Mouse (Mus musculus): ENCODE measurements around the gene Cbll1. TPM values are rescaled to one million over a fixed set of nuclear protein-coding genes. Genes with fewer than 3 reads are reported as not detected.

The Cbll1 gene
- polyA plus RNA-seq, 1 experiment = 7.3 TPM

GRCm38 (mm10) chr12:31456271-31456670, 43.1 kb downstream of the Cbll1 start:
- DNase-seq = no peak
- H3K27ac ChIP-seq (ENCODE audit: insufficient read depth, low read depth, low read length) = no peak overlapping the region
- no peaks in the 10 kb centered on the region for H3K36me3 ChIP-seq (ENCODE audit: control insufficient read depth, insufficient read depth, low read length)
- H3K4me1 ChIP-seq (ENCODE audit: control insufficient read depth, insufficient read depth, low read length) = no peaks in the 10 kb centered on the region
- no peaks in the 10 kb centered on the region for H3K27me3 ChIP-seq (replicated peaks; ENCODE audit: control insufficient read depth, insufficient read depth, low read length)
- H3K4me3 ChIP-seq (ENCODE audit: insufficient read depth, low read depth, low read length) = no peak overlapping the region
- 87% methylated on average over 9 of the region's 9 CpGs for WGBS
- TF ChIP-seq CTCF (conservative IDR thresholded peaks at IDR 0.05; ENCODE audit: insufficient read depth, insufficient read length, low read depth, low read length) (no peak), POLR2A (IDR thresholded peaks at IDR 0.05; ENCODE audit: low read depth, low read length) (no peak)

- Histone ChIP-seq H3K4me3 (ENCODE audit: insufficient read depth, low read depth, low read length) (no peak overlapping the region), H3K27ac (ENCODE audit: insufficient read depth, low read depth, low read length) (no peak overlapping the region), H3K4me1 (ENCODE audit: control insufficient read depth, insufficient read depth, low read length) (no peaks in the 10 kb centered on the region), H3K36me3 (ENCODE audit: control insufficient read depth, insufficient read depth, low read length) (no peaks in the 10 kb centered on the region), H3K27me3 (replicated peaks; ENCODE audit: control insufficient read depth, insufficient read depth, low read length) (no peaks in the 10 kb centered on the region; the same call in 1 of the 2 replicates)
- no peak for DNase-seq
- 76% methylated on average over 3 of the region's 3 CpGs for WGBS
- TF ChIP-seq POLR2A (IDR thresholded peaks at IDR 0.05; ENCODE audit: low read depth, low read length) = no peak
- TF ChIP-seq CTCF (conservative IDR thresholded peaks at IDR 0.05; ENCODE audit: insufficient read depth, insufficient read length, low read depth, low read length) = no peak
Measured at GRCm38 (mm10) chr12:31449341-31449740, 50.1 kb downstream of the Cbll1 start.

GRCm38 (mm10) chr12:31444827-31445226, 54.6 kb downstream of the Cbll1 start:
- peaks cover 3% of the 10 kb centered on the region; the same call in 1 of the 2 replicates for H3K27me3 ChIP-seq (replicated peaks; ENCODE audit: control insufficient read depth, insufficient read depth, low read length)
- TF ChIP-seq POLR2A (IDR thresholded peaks at IDR 0.05; ENCODE audit: low read depth, low read length) (no peak), CTCF (conservative IDR thresholded peaks at IDR 0.05; ENCODE audit: insufficient read depth, insufficient read length, low read depth, low read length) (no peak)
- no peak overlapping the region for H3K27ac ChIP-seq (ENCODE audit: insufficient read depth, low read depth, low read length)

GRCm38 (mm10) chr12:31444131-31444546, 55.3 kb downstream of the Cbll1 start:
- TF ChIP-seq CTCF (conservative IDR thresholded peaks at IDR 0.05; ENCODE audit: insufficient read depth, insufficient read length, low read depth, low read length) (no peak), POLR2A (IDR thresholded peaks at IDR 0.05; ENCODE audit: low read depth, low read length) (no peak)
- H3K4me1 ChIP-seq (ENCODE audit: control insufficient read depth, insufficient read depth, low read length) = no peaks in the 10 kb centered on the region
- WGBS = 1% methylated on average over 11 of the region's 11 CpGs
- no peak overlapping the region for H3K27ac ChIP-seq (ENCODE audit: insufficient read depth, low read depth, low read length)
- H3K4me3 ChIP-seq (ENCODE audit: insufficient read depth, low read depth, low read length) = no peak overlapping the region
- no peaks in the 10 kb centered on the region for H3K36me3 ChIP-seq (ENCODE audit: control insufficient read depth, insufficient read depth, low read length)
- H3K27me3 ChIP-seq (replicated peaks; ENCODE audit: control insufficient read depth, insufficient read depth, low read length) = peaks cover 3% of the 10 kb centered on the region; the same call in 1 of the 2 replicates
- DNase-seq = no peak

More at GRCm38 (mm10) chr12:31444827-31445226, 54.6 kb downstream of the Cbll1 start:
- Histone ChIP-seq H3K4me3 (ENCODE audit: insufficient read depth, low read depth, low read length) (no peak overlapping the region), H3K4me1 (ENCODE audit: control insufficient read depth, insufficient read depth, low read length) (no peaks in the 10 kb centered on the region), H3K36me3 (ENCODE audit: control insufficient read depth, insufficient read depth, low read length) (no peaks in the 10 kb centered on the region)
- 40% methylated on average over 6 of the region's 6 CpGs for WGBS
- peak; percentile 8 for DNase-seq

GRCm38 (mm10) chr12:31439612-31440011, 59.8 kb downstream of the Cbll1 start:
- no peak overlapping the region for H3K4me3 ChIP-seq (ENCODE audit: insufficient read depth, low read depth, low read length)
- no peak overlapping the region for H3K27ac ChIP-seq (ENCODE audit: insufficient read depth, low read depth, low read length)
- H3K4me1 ChIP-seq (ENCODE audit: control insufficient read depth, insufficient read depth, low read length) = no peaks in the 10 kb centered on the region
- TF ChIP-seq POLR2A (IDR thresholded peaks at IDR 0.05; ENCODE audit: low read depth, low read length) = no peak
- TF ChIP-seq CTCF (conservative IDR thresholded peaks at IDR 0.05; ENCODE audit: insufficient read depth, insufficient read length, low read depth, low read length) = no peak
- DNase-seq = no peak
- peaks cover 3% of the 10 kb centered on the region; the same call in 1 of the 2 replicates for H3K27me3 ChIP-seq (replicated peaks; ENCODE audit: control insufficient read depth, insufficient read depth, low read length)
- 62% methylated on average over 2 of the region's 2 CpGs for WGBS
- no peaks in the 10 kb centered on the region for H3K36me3 ChIP-seq (ENCODE audit: control insufficient read depth, insufficient read depth, low read length)

- no peaks in the 10 kb centered on the region for H3K27me3 ChIP-seq (replicated peaks; ENCODE audit: control insufficient read depth, insufficient read depth, low read length)
- no peaks in the 10 kb centered on the region for H3K36me3 ChIP-seq (ENCODE audit: control insufficient read depth, insufficient read depth, low read length)
- H3K4me3 ChIP-seq (ENCODE audit: insufficient read depth, low read depth, low read length) = no peak overlapping the region
- no peak overlapping the region for H3K27ac ChIP-seq (ENCODE audit: insufficient read depth, low read depth, low read length)
- TF ChIP-seq POLR2A (IDR thresholded peaks at IDR 0.05; ENCODE audit: low read depth, low read length) (no peak), CTCF (conservative IDR thresholded peaks at IDR 0.05; ENCODE audit: insufficient read depth, insufficient read length, low read depth, low read length) (no peak)
- no peak for DNase-seq
- 74% methylated on average over 6 of the region's 6 CpGs for WGBS
- H3K4me1 ChIP-seq (ENCODE audit: control insufficient read depth, insufficient read depth, low read length) = no peaks in the 10 kb centered on the region
Measured at GRCm38 (mm10) chr12:31437791-31438190, 61.6 kb downstream of the Cbll1 start.

Other genes starting within 250 kb of the Cbll1 start
- gene Lamb1, start 234.4 kb downstream of the Cbll1 start, polyA plus RNA-seq (2012; rRNA removed) = 41.0 and 46.5 TPM in 2 replicates
- gene Dld, start 148.2 kb downstream of the Cbll1 start, polyA plus RNA-seq (2012; rRNA removed) = 50.6 and 72.5 TPM in 2 replicates
- gene Slc26a3, start 108.7 kb downstream of the Cbll1 start, polyA plus RNA-seq (2012; rRNA removed) = 0.05 and 0.15 TPM in 2 replicates
- gene Slc26a4, start 60.4 kb upstream of the Cbll1 start, polyA plus RNA-seq (2012; rRNA removed) = 34.5 and 37.8 TPM in 2 replicates
- gene Bcap29, start 135.0 kb upstream of the Cbll1 start, polyA plus RNA-seq (2012; rRNA removed) = 2.4 and 4.7 TPM in 2 replicates
- 3.3 and 3.4 TPM in 2 replicates for gene Dus4l, start 155.2 kb upstream of the Cbll1 start, polyA plus RNA-seq (2012; rRNA removed)
- gene Cog5, start 155.3 kb upstream of the Cbll1 start, polyA plus RNA-seq (2012; rRNA removed) = 16.7 and 17.7 TPM in 2 replicates
- gene Gpr22, start 214.3 kb upstream of the Cbll1 start, polyA plus RNA-seq (2012; rRNA removed) = 0.08 TPM in 1 of 2 replicates, not detected in the other